Mouse (Mus musculus): ENCODE results near the gene Dlx1. TPM values are rescaled to one million over a fixed set of nuclear protein-coding genes. Genes with fewer than 3 reads are reported as not detected.

Dlx1 gene
- polyA plus RNA-seq, 1 experiment from 2014 or later: 37.2 TPM

DNA sequence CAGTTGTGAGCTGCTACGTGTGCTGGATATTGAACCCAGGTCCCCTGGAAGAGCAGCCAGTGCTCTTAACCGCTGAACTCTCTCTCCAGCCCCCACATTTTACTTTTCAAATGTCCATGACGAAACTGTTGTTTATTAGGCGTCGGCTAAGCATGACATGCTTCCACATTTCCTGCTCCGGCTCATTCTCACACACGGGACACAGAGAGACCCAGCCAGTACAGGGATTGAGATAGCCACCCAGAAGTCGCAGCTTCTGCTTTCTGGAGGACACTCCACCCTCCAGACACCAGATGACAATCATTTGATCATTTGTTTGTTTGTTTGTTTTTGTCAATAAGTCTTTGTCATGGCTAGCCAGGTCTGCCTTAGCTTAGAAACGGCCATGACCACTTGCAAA lies 23.1 kb upstream of the Dlx1 start:
- no peak overlapping the region for H3K27ac ChIP-seq (replicated peaks)
- H3K9ac ChIP-seq (replicated peaks): no peak overlapping the region
- H3K36me3 ChIP-seq: no peaks in the 10 kb centered on the region
- 86% methylated on average over 9 of the region's 9 CpGs for WGBS
- ATAC-seq (ENCODE audit: low FRiP score, low read depth): no peak
- peaks cover 7% of the 10 kb centered on the region; the same call in 1 of the 2 replicates for H3K4me1 ChIP-seq
- 0 out of 2 replicates have a peak, but pooled peaks cover 12% of the 10 kb centered on the region for H3K27me3 ChIP-seq
- no peaks in the 10 kb centered on the region for H3K9me3 ChIP-seq
- H3K4me2 ChIP-seq (replicated peaks): no peak overlapping the region
- no peak overlapping the region for H3K4me3 ChIP-seq

- Histone ChIP-seq H3K9ac (replicated peaks) (no peak overlapping the region), H3K36me3 (no peaks in the 10 kb centered on the region), H3K4me2 (replicated peaks) (no peak overlapping the region), H3K4me3 (no peak overlapping the region), H3K27ac (replicated peaks) (no peak overlapping the region), H3K9me3 (no peaks in the 10 kb centered on the region), H3K4me1 (peaks cover 11% of the 10 kb centered on the region; the same call in 1 of the 2 replicates), H3K27me3 (peaks cover 29% of the 10 kb centered on the region)
- 92% methylated on average over 7 of the region's 7 CpGs for WGBS
- no peak for ATAC-seq (ENCODE audit: low FRiP score, low read depth)
Measured at GRCm38 (mm10) chr2:71511209-71511608, 16.7 kb upstream of the Dlx1 start.

GRCm38 (mm10) chr2:71512326-71512725 lies 15.6 kb upstream of the Dlx1 start:
- no peak overlapping the region for H3K4me2 ChIP-seq (replicated peaks)
- peak; percentile 68 for ATAC-seq (ENCODE audit: low FRiP score, low read depth)
- peaks cover 11% of the 10 kb centered on the region for H3K4me1 ChIP-seq
- H3K9me3 ChIP-seq: no peaks in the 10 kb centered on the region
- H3K36me3 ChIP-seq: no peaks in the 10 kb centered on the region
- H3K27me3 ChIP-seq: peaks cover 29% of the 10 kb centered on the region
- no peak overlapping the region for H3K4me3 ChIP-seq
- WGBS: 71% methylated on average over 9 of the region's 9 CpGs
- 0 out of 2 replicates have a peak overlapping the region, but pooled peaks have one; percentile 15 for H3K27ac ChIP-seq (replicated peaks)
- no peak overlapping the region for H3K9ac ChIP-seq (replicated peaks)

DNA sequence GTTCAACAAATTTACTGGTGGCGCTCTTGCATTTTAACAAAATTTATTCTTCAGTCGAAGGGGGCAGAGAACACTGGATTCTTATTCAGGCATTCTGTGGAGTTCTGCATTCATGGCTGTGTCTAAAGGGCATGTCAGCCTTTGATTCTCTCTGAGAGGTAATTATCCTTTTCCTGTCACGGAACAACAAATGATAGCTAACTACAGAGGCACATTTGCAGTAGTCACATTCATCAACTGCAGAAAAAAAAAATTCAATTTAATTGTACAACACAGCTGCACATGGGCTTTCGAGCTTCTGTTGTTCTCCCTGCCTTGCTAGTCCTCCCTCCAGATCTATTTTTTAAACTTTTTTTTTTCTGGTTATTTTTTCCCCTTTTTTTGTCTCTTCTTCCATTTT lies 10.9 kb upstream of the Dlx1 start:
- no peak overlapping the region for H3K4me3 ChIP-seq
- no peak overlapping the region for H3K9ac ChIP-seq (replicated peaks)
- peaks cover 19% of the 10 kb centered on the region for H3K4me1 ChIP-seq
- no peaks in the 10 kb centered on the region for H3K9me3 ChIP-seq
- no peak overlapping the region for H3K27ac ChIP-seq (replicated peaks)
- H3K27me3 ChIP-seq: peaks cover 54% of the 10 kb centered on the region
- no peaks in the 10 kb centered on the region for H3K36me3 ChIP-seq
- no peak for ATAC-seq (ENCODE audit: low FRiP score, low read depth)
- H3K4me2 ChIP-seq (replicated peaks): no peak overlapping the region
- 25% methylated on average over 4 of the region's 4 CpGs for WGBS

DNA sequence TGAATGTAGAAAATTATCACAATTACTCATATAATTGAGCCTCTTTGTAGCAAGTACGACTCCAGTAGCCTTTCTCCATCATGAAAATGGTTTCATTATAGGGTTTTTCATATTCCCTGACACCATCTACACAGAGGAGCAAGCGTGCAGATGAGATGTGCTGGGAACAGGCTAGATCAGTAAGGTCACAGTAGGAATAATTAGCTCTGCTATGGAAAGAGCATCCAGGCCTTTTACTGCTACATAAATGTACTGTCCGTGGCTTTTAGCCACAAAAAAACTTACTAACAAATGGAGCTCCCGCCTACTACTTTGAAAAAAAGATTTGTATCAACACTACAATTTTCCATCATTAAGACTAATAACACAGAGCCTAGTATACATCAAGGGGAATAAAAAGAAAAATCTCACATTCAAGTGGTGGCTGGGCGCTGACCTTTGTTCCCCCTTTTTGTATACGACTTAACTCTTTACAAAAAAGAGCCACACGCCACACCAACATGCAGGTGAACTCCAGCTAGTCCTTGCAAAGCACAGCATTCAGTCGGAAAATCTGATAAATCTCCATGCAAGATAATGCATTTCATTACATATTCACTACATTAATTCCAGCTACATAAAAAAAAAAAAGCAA lies 10.3 kb upstream of the Dlx1 start:
- no peak overlapping the region for H3K27ac ChIP-seq (replicated peaks)
- H3K4me3 ChIP-seq: no peak overlapping the region
- H3K4me1 ChIP-seq: peaks cover 19% of the 10 kb centered on the region
- peaks cover 59% of the 10 kb centered on the region for H3K27me3 ChIP-seq
- WGBS: 22% methylated on average over 8 of the region's 8 CpGs
- no peaks in the 10 kb centered on the region for H3K36me3 ChIP-seq
- no peak overlapping the region for H3K9ac ChIP-seq (replicated peaks)
- ATAC-seq (ENCODE audit: low FRiP score, low read depth): peak; percentile 52; the same call in 1 of the 2 replicates
- no peak overlapping the region for H3K4me2 ChIP-seq (replicated peaks)
- H3K9me3 ChIP-seq: no peaks in the 10 kb centered on the region

- Histone ChIP-seq H3K4me3 (no peak overlapping the region), H3K27me3 (peaks cover 90% of the 10 kb centered on the region), H3K27ac (replicated peaks) (no peak overlapping the region), H3K4me1 (peaks cover 3% of the 10 kb centered on the region; the same call in 1 of the 2 replicates), H3K36me3 (no peaks in the 10 kb centered on the region), H3K9ac (replicated peaks) (no peak overlapping the region), H3K4me2 (replicated peaks) (no peak overlapping the region), H3K9me3 (no peaks in the 10 kb centered on the region)
- 70% methylated on average over 4 of the region's 4 CpGs for WGBS
- ATAC-seq (ENCODE audit: low FRiP score, low read depth): no peak
Measured at GRCm38 (mm10) chr2:71522871-71523270, 5.0 kb upstream of the Dlx1 start.

DNA sequence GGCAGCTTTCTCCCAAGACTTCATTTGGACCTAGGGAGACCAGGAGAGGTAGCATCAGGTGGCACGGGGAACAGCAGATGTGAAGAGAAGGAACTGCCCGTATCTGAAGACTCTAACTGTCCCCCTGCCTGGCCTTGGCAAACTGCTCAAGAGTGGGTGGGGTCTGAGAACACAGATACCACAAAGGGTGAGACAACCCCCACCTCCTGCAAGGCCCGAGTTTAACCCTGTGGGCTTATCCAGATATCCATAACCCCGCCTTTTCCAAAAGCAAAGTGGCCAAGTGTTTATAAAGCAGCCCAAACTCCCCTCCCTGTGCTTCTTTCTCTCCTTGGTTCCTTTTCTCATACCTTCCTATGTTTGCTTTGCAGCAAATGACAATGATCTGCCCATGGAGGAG lies 4.5 kb upstream of the Dlx1 start:
- H3K27ac ChIP-seq (replicated peaks): no peak overlapping the region
- H3K4me2 ChIP-seq (replicated peaks): no peak overlapping the region
- no peak overlapping the region for H3K4me3 ChIP-seq
- H3K9me3 ChIP-seq: no peaks in the 10 kb centered on the region
- no peaks in the 10 kb centered on the region; the same call in 1 of the 2 replicates for H3K4me1 ChIP-seq
- WGBS: 56% methylated on average over 4 of the region's 4 CpGs
- no peak for ATAC-seq (ENCODE audit: low FRiP score, low read depth)
- H3K9ac ChIP-seq (replicated peaks): no peak overlapping the region
- H3K36me3 ChIP-seq: no peaks in the 10 kb centered on the region
- peaks cover 91% of the 10 kb centered on the region for H3K27me3 ChIP-seq

DNA sequence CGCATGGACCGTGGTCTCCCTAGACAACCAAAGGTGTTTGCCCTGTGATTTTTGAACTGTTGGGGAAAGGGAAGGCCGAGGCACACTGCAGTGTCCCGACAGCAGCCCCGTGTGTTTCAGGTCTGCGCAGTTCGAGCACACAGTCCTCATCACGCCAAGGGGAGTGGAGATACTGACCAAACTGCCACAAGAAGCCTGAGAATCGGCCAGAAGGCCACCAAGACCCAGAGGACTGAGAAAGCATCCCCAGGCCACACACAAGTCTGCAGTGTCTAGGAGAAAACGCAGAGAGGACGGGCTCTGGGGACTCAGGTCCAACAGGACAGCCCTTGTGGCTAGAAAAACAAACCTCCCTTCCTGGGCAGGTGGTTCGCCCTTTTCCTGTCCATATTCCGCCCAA lies 3.1 kb upstream of the Dlx1 start:
- H3K4me3 ChIP-seq: no peak overlapping the region

GRCm38 (mm10) chr2:71526595-71527322 lies 1.2 kb upstream of the Dlx1 start:
- WGBS: 3% methylated on average over 10 of the region's 10 CpGs
- H3K27ac ChIP-seq (replicated peaks): no peak overlapping the region; the same call in 1 of the 2 replicates
- peak overlapping the region; percentile 10; the same call in 1 of the 2 replicates for H3K4me3 ChIP-seq

More for the DNA sequence above, 3.1 kb upstream of the Dlx1 start:
- Histone ChIP-seq H3K4me2 (replicated peaks) (no peak overlapping the region), H3K4me1 (peaks cover 12% of the 10 kb centered on the region), H3K9me3 (no peaks in the 10 kb centered on the region), H3K36me3 (no peaks in the 10 kb centered on the region), H3K27ac (replicated peaks) (no peak overlapping the region), H3K27me3 (peaks cover 95% of the 10 kb centered on the region), H3K9ac (replicated peaks) (no peak overlapping the region)
- 25% methylated on average over 13 of the region's 13 CpGs for whole genome bisulfite sequencing
- ATAC-seq (ENCODE audit: low FRiP score, low read depth): no peak

GRCm38 (mm10) chr2:71527323-71528013 lies 445 bp upstream of the Dlx1 start:
- Histone ChIP-seq H3K27ac (replicated peaks) (no peak overlapping the region; the same call in 1 of the 2 replicates), H3K4me3 (peak overlapping the region; percentile 10; the same call in 1 of the 2 replicates)
- no peak for ATAC-seq (ENCODE audit: low FRiP score, low read depth)

More at GRCm38 (mm10) chr2:71526595-71527322, 1.2 kb upstream of the Dlx1 start:
- peaks cover 95% of the 10 kb centered on the region for H3K27me3 ChIP-seq
- no peak overlapping the region for H3K9ac ChIP-seq (replicated peaks)
- H3K4me2 ChIP-seq (replicated peaks): no peak overlapping the region
- H3K4me1 ChIP-seq: peaks cover 20% of the 10 kb centered on the region
- no peaks in the 10 kb centered on the region for H3K36me3 ChIP-seq
- no peak for ATAC-seq (ENCODE audit: low FRiP score, low read depth)
- H3K9me3 ChIP-seq: no peaks in the 10 kb centered on the region

GRCm38 (mm10) chr2:71528714-71529510 lies 999 bp downstream of the Dlx1 start:
- peak overlapping the region; percentile 46 for H3K4me3 ChIP-seq
- peak; percentile 62 for ATAC-seq (ENCODE audit: low FRiP score, low read depth)
- WGBS: under 1% methylated on average over 57 of the region's 57 CpGs
- no peaks in the 10 kb centered on the region for H3K36me3 ChIP-seq
- peaks cover 25% of the 10 kb centered on the region for H3K4me1 ChIP-seq
- no peaks in the 10 kb centered on the region for H3K9me3 ChIP-seq
- H3K27ac ChIP-seq (replicated peaks): peak overlapping the region; percentile 60; the same call in 1 of the 2 replicates
- peak overlapping the region; percentile 84 for H3K4me2 ChIP-seq (replicated peaks)
- H3K27me3 ChIP-seq: peaks cover 98% of the 10 kb centered on the region
- peak overlapping the region; percentile 60 for H3K9ac ChIP-seq (replicated peaks)

More at GRCm38 (mm10) chr2:71527323-71528013, 445 bp upstream of the Dlx1 start:
- 2% methylated on average over 24 of the region's 24 CpGs for WGBS
- Histone ChIP-seq H3K4me2 (replicated peaks) (0 out of 2 replicates have a peak overlapping the region, but pooled peaks have one; percentile 3), H3K9ac (replicated peaks) (no peak overlapping the region), H3K27me3 (peaks cover 98% of the 10 kb centered on the region), H3K9me3 (no peaks in the 10 kb centered on the region), H3K36me3 (no peaks in the 10 kb centered on the region), H3K4me1 (peaks cover 24% of the 10 kb centered on the region)

Data from midbrain, embryonic 12.5 days (tissue).